19 mouse cellular contexts compared by ENCODE assay signal in genomic region chr17:27199864-27200263, GRCm38 (mm10). TPM values are rescaled to one million over a fixed set of nuclear protein-coding genes. Genes with fewer than 3 reads are reported as not detected.
A peak's percentile ranks its signal among the peaks of the same experiment; 100 is the strongest.
DNase-seq lines count a peak whose midpoint lies in the region; ATAC-seq and TF ChIP-seq lines count a peak whose summit lies in the region.
"Had no signal": no experiment of that assay in that cellular context is flagged by ENCODE, and none has a peak within 500 bp of the region (broad histone marks: within the 10 kb centered on the region; RNA-seq: fewer than 3 reads in every experiment).

No protein-coding gene starts in this region.

- DNase-seq in heart, adult 18-20 months: no peak
- DNase-seq in left cerebral cortex, postnatal 36 days (ENCODE audit: low spot score in 2 of 2): peak; percentile 41 to 52
- no peak for DNase-seq in left cerebral cortex, postnatal 10 days (ENCODE audit: extremely low spot score in 1 of 2, low spot score in 2 of 2)
- peak; percentile 38 for DNase-seq in MEL (ENCODE audit: low read depth, low spot score)
- DNase-seq: adrenal gland, postnatal 25 days; cerebellum, postnatal 25 days; heart, postnatal 4 days; kidney, postnatal 10 days; left cerebral cortex, postnatal 4 days had no signal

- intact Hi-C loops in left cerebral cortex, postnatal 36 days (cut with DNase I): no loop called here
- intact Hi-C loops in left cerebral cortex, postnatal 10 days (cut with DNase I): loop anchor here (5.0 kb wide), 1 partner anchor 68 kb away; the partner anchor contains the start of gene Uqcc2

- no peak overlapping the region for H3K4me2 ChIP-seq in heart, embryonic 13.5 days
- no peak overlapping the region for H3K4me2 ChIP-seq in myocyte (ENCODE audit: low read depth)
- H3K4me2 ChIP-seq in forebrain, embryonic 15.5 days (replicated peaks): no peak overlapping the region
- H3K4me2 ChIP-seq: midbrain, embryonic 12.5 days; stomach, embryonic 15.5 days had no signal

- H3ac ChIP-seq in myocyte (ENCODE audit: control insufficient read depth, insufficient read length): no peak overlapping the region

- H3K36me3 ChIP-seq in heart, embryonic 13.5 days: peaks cover 78% of the 10 kb centered on the region
- H3K36me3 ChIP-seq in MEL (ENCODE audit: control insufficient read depth in 1 of 2, insufficient read depth in 2 of 2, low read length in 2 of 2) (peaks cover 0 to 7% of the 10 kb centered on the region in 2 experiments; a peak in 3 of 4 replicates), myocyte (ENCODE audit: control insufficient read depth, insufficient read depth) (no peaks in the 10 kb centered on the region)
- H3K36me3 ChIP-seq in forebrain, embryonic 15.5 days: peaks cover 51% of the 10 kb centered on the region

- peaks cover 4% of the 10 kb centered on the region; the same call in 1 of the 2 replicates for H3K9me3 ChIP-seq in heart, embryonic 13.5 days
- H3K9me3 ChIP-seq in MEL (replicated peaks; ENCODE audit: insufficient read depth, low read length): no peaks in the 10 kb centered on the region
- no peaks in the 10 kb centered on the region for H3K9me3 ChIP-seq in forebrain, embryonic 15.5 days
- H3K9me3 ChIP-seq: G1E; heart, embryonic 10.5 days; stomach, embryonic 15.5 days had no signal

- no peak for TF ChIP-seq RAD21 in MEL (IDR thresholded peaks at IDR 0.05; ENCODE audit: low read depth, low read length)

- TF ChIP-seq POLR2A in MEL (IDR thresholded peaks at IDR 0.05; ENCODE audit: control insufficient read depth in 1 of 2, insufficient read depth in 1 of 2, low read depth in 1 of 2, low read length in 2 of 2, poor library complexity in 1 of 2) (no peak), myocyte (IDR thresholded peaks at IDR 0.05; ENCODE audit: insufficient read length, low read depth) (no peak)

- no peak for TF ChIP-seq CTCF in MEL (IDR thresholded peaks at IDR 0.05 in 2 of 3, conservative IDR thresholded peaks at IDR 0.05 in 1 of 3; ENCODE audit: control insufficient read depth in 1 of 3, insufficient read depth in 1 of 3, low read depth in 2 of 3, low read length in 3 of 3, poor library complexity in 1 of 3, severe bottlenecking in 1 of 3)

- no peak overlapping the region for H3K27ac ChIP-seq in heart, embryonic 13.5 days (replicated peaks)
- H3K27ac ChIP-seq in MEL (ENCODE audit: control insufficient read depth, low read depth, low read length): no peak overlapping the region
- H3K27ac ChIP-seq in forebrain, embryonic 15.5 days (replicated peaks): no peak overlapping the region
- H3K27ac ChIP-seq: heart, embryonic 10.5 days; liver, embryonic 14.5 days; midbrain, embryonic 12.5 days; stomach, embryonic 15.5 days had no signal

- TF ChIP-seq EP300 in MEL (IDR thresholded peaks at IDR 0.05; ENCODE audit: low read depth in 1 of 2, low read length in 2 of 2): no peak

- WGBS in heart, embryonic 13.5 days: 36% methylated on average over 7 of the region's 7 CpGs
- WGBS in forebrain, embryonic 15.5 days: 84% methylated on average over 7 of the region's 7 CpGs

- H3K79me2 ChIP-seq in MEL (ENCODE audit: control insufficient read depth, insufficient read depth, low read length, poor library complexity): peaks cover 21% of the 10 kb centered on the region
- peaks cover 17% of the 10 kb centered on the region for H3K79me2 ChIP-seq in myocyte (ENCODE audit: control insufficient read depth, insufficient read depth)

- H3K27me3 ChIP-seq in heart, embryonic 13.5 days (replicated peaks): no peaks in the 10 kb centered on the region
- no peaks in the 10 kb centered on the region for H3K27me3 ChIP-seq in MEL (ENCODE audit: control insufficient read depth in 1 of 2, insufficient read depth in 2 of 2, low read length in 2 of 2)
- no peaks in the 10 kb centered on the region for H3K27me3 ChIP-seq in myocyte (ENCODE audit: control insufficient read depth, insufficient read depth, insufficient read length)
- no peaks in the 10 kb centered on the region for H3K27me3 ChIP-seq in forebrain, embryonic 15.5 days
- H3K27me3 ChIP-seq: midbrain, embryonic 12.5 days; stomach, embryonic 15.5 days had no signal

- no peak overlapping the region for H3K4me3 ChIP-seq in heart, embryonic 13.5 days
- H3K4me3 ChIP-seq in MEL (ENCODE audit: control insufficient read depth in 1 of 2, insufficient read depth in 1 of 2, low read depth in 2 of 2, low read length in 2 of 2) (no peak overlapping the region), myocyte (no peak overlapping the region)
- H3K4me3 ChIP-seq in forebrain, embryonic 15.5 days: no peak overlapping the region
- H3K4me3 ChIP-seq: heart, embryonic 10.5 days; midbrain, embryonic 12.5 days; stomach, embryonic 15.5 days had no signal

- H3K4me1 ChIP-seq in heart, embryonic 13.5 days: peaks cover 29% of the 10 kb centered on the region
- H3K4me1 ChIP-seq in MEL (ENCODE audit: control insufficient read depth in 1 of 2, insufficient read depth in 2 of 2, low read length in 2 of 2): peaks cover 3 to 12% of the 10 kb centered on the region in 2 experiments; a peak in 3 of 4 replicates
- peaks cover 26% of the 10 kb centered on the region for H3K4me1 ChIP-seq in forebrain, embryonic 15.5 days

- ATAC-seq in heart, embryonic 13.5 days (ENCODE audit: extremely low read depth, insufficient number of reproducible peaks, low FRiP score, low TSS enrichment): no peak
- ATAC-seq in forebrain, embryonic 15.5 days (replicated peaks): no peak
- ATAC-seq: inflammation-experienced regulatory T-cells, adult 6 months had no signal

- peak overlapping the region; percentile 28; the same call in 1 of the 2 replicates for H3K9ac ChIP-seq in heart, embryonic 13.5 days
- no peak overlapping the region for H3K9ac ChIP-seq in MEL (ENCODE audit: control insufficient read depth, low read depth, low read length, poor library complexity, severe bottlenecking)
- H3K9ac ChIP-seq in forebrain, embryonic 15.5 days (replicated peaks): no peak overlapping the region
- H3K9ac ChIP-seq: liver, embryonic 14.5 days; midbrain, embryonic 12.5 days; stomach, embryonic 15.5 days had no signal

TF ChIP-seq in MEL, 35 proteins besides CTCF, POLR2A, EP300 and RAD21:
- TF ChIP-seq TAL1 (IDR thresholded peaks at IDR 0.05; ENCODE audit: low read length) (no peak), GATA1 (IDR thresholded peaks at IDR 0.05; ENCODE audit: low read depth, low read length) (0 out of 2 replicates have a peak, but pooled peaks have one; percentile 8), POLR2AphosphoS2 (IDR thresholded peaks at IDR 0.05; ENCODE audit: low read length) (no peak), CHD1 (IDR thresholded peaks at IDR 0.05; ENCODE audit: low read depth, low read length) (no peak), MEF2A (IDR thresholded peaks at IDR 0.05; ENCODE audit: extremely low read depth, insufficient replicate concordance, low read depth, low read length, poor library complexity, severe bottlenecking) (no peak), TCF12 (IDR thresholded peaks at IDR 0.05; ENCODE audit: low read depth, low read length) (no peak), MXI1 (IDR thresholded peaks at IDR 0.05; ENCODE audit: low read depth, low read length) (no peak), ETS1 (IDR thresholded peaks at IDR 0.05; ENCODE audit: low read depth, low read length) (no peak)

TF ChIP-seq in myocyte, 11 proteins besides CTCF, POLR2A, EP300 and RAD21:
- TF ChIP-seq POLR2AphosphoS2 (IDR thresholded peaks at IDR 0.05; ENCODE audit: insufficient read length, low read depth): peak; percentile 9
- TF ChIP-seq MYOG (IDR thresholded peaks at IDR 0.05; ENCODE audit: control insufficient read depth in 1 of 3, insufficient read depth in 1 of 3, insufficient read length in 2 of 3, low read depth in 2 of 3): no peak

RNA-seq across cellular contexts. Expression of gene Lemd2, which starts 4.4 kb away (rescaled TPM):
- polyA plus RNA-seq in heart, embryonic 13.5 days (2015; fragmentation: Nextera tagmentation; extraction: Ambion mirVana): 7.6 and 7.7 TPM in 2 replicates
- 10 to 100 TPM; 28.0 to 30.5 TPM for total RNA-seq in heart, adult 18-20 months (2021)
- 10 to 100 TPM; 41.6 to 44.2 TPM for total RNA-seq in left cerebral cortex, postnatal 36 days (2021)
- total RNA-seq in left cerebral cortex, postnatal 10 days (2021): 10 to 100 TPM; 47.1 to 50.0 TPM
- total RNA-seq in MEL (2012; rRNA removed): 35.5 and 46.8 TPM in 2 replicates
- 10 to 100 TPM in 1 of 2 experiments, not detected in 1; 59.7 TPM for polyA plus RNA-seq in MEL (2012; ENCODE audit: insufficient read depth in 1 of 2, insufficient read length in 2 of 2, low read depth in 1 of 2, low replicate concordance in 2 of 2, missing spikeins in 1 of 2)
- 72.1 TPM for polyA plus RNA-seq in myocyte (2012; fragmentation: generic; extraction: Trizol)
- 22.3 and 23.2 TPM in 2 replicates for polyA plus RNA-seq in forebrain, embryonic 15.5 days (2015; fragmentation: Nextera tagmentation; extraction: Ambion mirVana)

RNA-seq across cellular contexts. Expression of gene Ip6k3, which starts 32.3 kb away (rescaled TPM):
- polyA plus RNA-seq in heart, embryonic 13.5 days (2015; fragmentation: Nextera tagmentation; extraction: Ambion mirVana): 0.16 and 0.20 TPM in 2 replicates
- 1 to 10 TPM; 4.3 to 8.0 TPM for total RNA-seq in heart, adult 18-20 months (2021)
- under 1 TPM; 0.23 to 0.81 TPM for total RNA-seq in left cerebral cortex, postnatal 36 days (2021)
- total RNA-seq in left cerebral cortex, postnatal 10 days (2021): under 1 TPM; 0.20 to 0.43 TPM
- total RNA-seq in MEL (2012; rRNA removed): not detected in 2 replicates
- polyA plus RNA-seq in MEL (2012; ENCODE audit: insufficient read depth in 1 of 2, insufficient read length in 2 of 2, low read depth in 1 of 2, low replicate concordance in 2 of 2, missing spikeins in 1 of 2) (not detected), myocyte (2012; fragmentation: generic; extraction: Trizol) (29.7 TPM)
- polyA plus RNA-seq in forebrain, embryonic 15.5 days (2015; fragmentation: Nextera tagmentation; extraction: Ambion mirVana): 0.17 and 0.31 TPM in 2 replicates
- total RNA-seq: left cerebral cortex, postnatal 4 days had no signal
- polyA plus RNA-seq: G1E; inflammation-experienced regulatory T-cells, adult 6 months; small intestine, adult 2 months had no signal

Comparison
In these comparisons a context has a peak if more than half of its experiments do, and no peak if none do; other contexts are left out.
1. DNase-seq: peak in left cerebral cortex, postnatal 36 days (2 of 2) and MEL (single experiment); none in heart, adult 18-20 months (0 of 2) and left cerebral cortex, postnatal 10 days (0 of 2).